Mouse (Mus musculus): ENCODE measurements around the gene Dhx15. TPM values are rescaled to one million over a fixed set of nuclear protein-coding genes. Genes with fewer than 3 reads are reported as not detected.
A peak's percentile ranks its signal among the peaks of the same experiment; 100 is the strongest.

Dhx15 gene
- polyA plus RNA-seq, 1 experiment: 89.4 TPM

DNA sequence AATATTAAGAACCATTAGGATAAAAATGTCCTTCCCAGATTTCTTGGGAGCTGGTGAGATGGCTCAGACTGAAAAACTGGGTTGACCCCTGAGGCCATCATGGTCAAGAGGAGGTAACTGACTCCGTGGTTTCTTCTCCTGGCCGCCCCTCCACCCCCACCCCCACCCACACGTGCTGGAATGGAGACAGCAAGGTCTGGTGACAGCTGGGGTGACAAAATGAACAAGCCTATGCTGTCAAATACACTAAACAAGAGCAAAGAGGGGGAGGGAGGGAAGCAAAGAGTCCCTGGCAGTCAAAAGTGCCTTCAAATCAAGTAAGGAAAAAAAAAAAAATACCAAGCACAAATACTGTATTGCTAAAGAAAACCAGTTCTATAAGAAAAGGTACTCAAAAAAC, 2.1 kb downstream of the Dhx15 start:
- H3K4me3 ChIP-seq (replicated peaks; ENCODE audit: control insufficient read depth, low read depth, low read length): no peak overlapping the region
- WGBS: 12% methylated on average over 3 of the region's 3 CpGs
- no peak for TF ChIP-seq POLR2A (IDR thresholded peaks at IDR 0.05; ENCODE audit: borderline replicate concordance, control insufficient read depth, low read depth, low read length)
- no peak for TF ChIP-seq CTCF (IDR thresholded peaks at IDR 0.05; ENCODE audit: control insufficient read depth, insufficient read depth, low read length)
- H3K27ac ChIP-seq (ENCODE audit: control insufficient read depth, insufficient read depth, low read depth, low read length, poor library complexity): no peak overlapping the region
- H3K4me1 ChIP-seq (ENCODE audit: control insufficient read depth, insufficient read depth, low read length): peaks cover 1% of the 10 kb centered on the region; the same call in 1 of the 2 replicates

DNA sequence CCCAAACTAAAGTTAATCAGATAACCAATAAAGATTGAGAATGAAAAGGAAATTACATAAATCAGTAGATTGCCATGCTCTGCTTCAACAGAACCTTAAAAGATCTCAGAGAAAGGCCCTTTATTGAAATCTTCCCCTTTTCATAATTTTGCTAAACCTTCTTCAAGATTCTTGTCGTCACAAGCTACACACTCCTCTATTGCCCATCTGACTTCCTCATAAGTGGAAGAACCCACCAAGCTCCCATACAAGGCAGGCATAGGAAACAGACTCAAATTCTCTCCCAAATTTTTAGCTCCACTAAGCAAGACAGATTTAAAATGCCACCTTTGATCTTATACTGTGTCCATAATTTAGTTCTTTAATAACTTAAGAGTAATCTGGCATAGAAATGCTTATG, 13.0 kb downstream of the Dhx15 start:
- Histone ChIP-seq H3K4me3 (replicated peaks; ENCODE audit: control insufficient read depth, low read depth, low read length) (no peak overlapping the region), H3K27ac (ENCODE audit: control insufficient read depth, insufficient read depth, low read depth, low read length, poor library complexity) (no peak overlapping the region), H3K4me1 (ENCODE audit: control insufficient read depth, insufficient read depth, low read length) (no peaks in the 10 kb centered on the region)
- 15% methylated on average over 1 of the region's 1 CpGs for WGBS
- TF ChIP-seq POLR2A (IDR thresholded peaks at IDR 0.05; ENCODE audit: borderline replicate concordance, control insufficient read depth, low read depth, low read length): no peak
- TF ChIP-seq CTCF (IDR thresholded peaks at IDR 0.05; ENCODE audit: control insufficient read depth, insufficient read depth, low read length): no peak

DNA sequence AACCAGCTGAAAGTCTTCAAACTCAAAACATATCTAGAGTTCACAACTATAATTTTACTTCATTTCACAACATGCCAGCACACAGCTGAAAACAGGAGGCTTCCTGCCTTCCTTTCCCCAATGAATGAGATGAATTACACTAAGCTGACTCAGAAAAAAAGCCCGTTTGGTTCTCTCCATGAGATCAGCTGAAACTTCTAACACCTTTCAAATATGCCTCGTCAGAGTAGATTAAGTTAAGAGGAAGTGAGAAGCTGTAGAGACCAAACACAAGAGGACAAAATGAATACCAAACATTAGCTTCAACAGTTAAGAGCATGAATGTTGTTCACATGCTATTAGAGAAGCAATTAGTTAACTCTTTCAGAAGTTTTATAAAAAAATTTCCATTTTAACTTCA, 21.8 kb downstream of the Dhx15 start:
- no peak overlapping the region for H3K27ac ChIP-seq (ENCODE audit: control insufficient read depth, insufficient read depth, low read depth, low read length, poor library complexity)
- no peaks in the 10 kb centered on the region for H3K4me1 ChIP-seq (ENCODE audit: control insufficient read depth, insufficient read depth, low read length)
- 5% methylated on average over 2 of the region's 2 CpGs for WGBS
- no peak overlapping the region for H3K4me3 ChIP-seq (replicated peaks; ENCODE audit: control insufficient read depth, low read depth, low read length)
- TF ChIP-seq POLR2A (IDR thresholded peaks at IDR 0.05; ENCODE audit: borderline replicate concordance, control insufficient read depth, low read depth, low read length) (no peak), CTCF (IDR thresholded peaks at IDR 0.05; ENCODE audit: control insufficient read depth, insufficient read depth, low read length) (no peak)

DNA sequence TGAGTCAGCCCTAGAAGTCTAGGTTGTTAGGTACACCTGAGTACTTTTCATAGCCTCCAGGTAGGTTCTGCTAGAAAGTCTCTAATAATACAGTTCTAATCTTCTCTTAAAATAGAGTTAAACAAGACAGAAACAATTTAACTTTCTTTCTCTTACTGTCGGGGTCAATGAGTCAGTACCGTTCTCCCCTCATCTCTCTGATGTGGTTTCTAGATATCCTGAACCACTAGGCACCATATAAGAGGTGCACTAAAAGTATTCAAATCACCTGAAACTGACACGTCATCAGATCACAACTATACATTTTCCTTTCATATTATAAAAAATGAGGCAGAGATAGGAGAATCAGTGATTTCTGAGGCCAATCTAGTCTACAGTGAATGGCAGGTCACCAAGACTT, 41.2 kb downstream of the Dhx15 start:
- Histone ChIP-seq H3K4me3 (replicated peaks; ENCODE audit: control insufficient read depth, low read depth, low read length) (no peak overlapping the region), H3K27ac (ENCODE audit: control insufficient read depth, insufficient read depth, low read depth, low read length, poor library complexity) (no peak overlapping the region), H3K4me1 (ENCODE audit: control insufficient read depth, insufficient read depth, low read length) (no peaks in the 10 kb centered on the region; the same call in 1 of the 2 replicates)
- TF ChIP-seq POLR2A (IDR thresholded peaks at IDR 0.05; ENCODE audit: borderline replicate concordance, control insufficient read depth, low read depth, low read length): no peak
- TF ChIP-seq CTCF (IDR thresholded peaks at IDR 0.05; ENCODE audit: control insufficient read depth, insufficient read depth, low read length): no peak
- WGBS: 43% methylated on average over 3 of the region's 3 CpGs

DNA sequence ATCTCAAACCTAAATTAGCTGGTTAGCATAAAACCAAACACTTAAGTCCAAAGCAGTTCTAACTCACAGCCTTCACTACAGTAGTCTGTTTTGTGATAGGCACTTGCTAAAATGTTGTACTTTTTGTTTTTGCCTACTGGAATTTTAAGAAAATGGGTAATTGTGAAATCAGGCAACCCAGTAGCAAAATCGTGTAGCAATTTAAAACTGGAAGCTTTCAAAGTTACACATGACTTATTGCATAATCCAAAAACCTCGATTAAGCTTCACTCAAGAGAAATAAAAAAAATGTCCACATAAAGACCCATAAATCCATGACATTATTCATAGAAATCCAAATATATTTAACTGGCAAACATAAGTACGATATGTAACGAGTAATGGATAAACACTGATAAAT, 43.2 kb downstream of the Dhx15 start:
- Histone ChIP-seq H3K27ac (ENCODE audit: control insufficient read depth, insufficient read depth, low read depth, low read length, poor library complexity) (no peak overlapping the region), H3K4me3 (replicated peaks; ENCODE audit: control insufficient read depth, low read depth, low read length) (no peak overlapping the region), H3K4me1 (ENCODE audit: control insufficient read depth, insufficient read depth, low read length) (peaks cover under 1% of the 10 kb centered on the region; the same call in 1 of the 2 replicates)
- WGBS: 46% methylated on average over 4 of the region's 4 CpGs
- no peak for TF ChIP-seq CTCF (IDR thresholded peaks at IDR 0.05; ENCODE audit: control insufficient read depth, insufficient read depth, low read length)
- TF ChIP-seq POLR2A (IDR thresholded peaks at IDR 0.05; ENCODE audit: borderline replicate concordance, control insufficient read depth, low read depth, low read length): no peak

DNA sequence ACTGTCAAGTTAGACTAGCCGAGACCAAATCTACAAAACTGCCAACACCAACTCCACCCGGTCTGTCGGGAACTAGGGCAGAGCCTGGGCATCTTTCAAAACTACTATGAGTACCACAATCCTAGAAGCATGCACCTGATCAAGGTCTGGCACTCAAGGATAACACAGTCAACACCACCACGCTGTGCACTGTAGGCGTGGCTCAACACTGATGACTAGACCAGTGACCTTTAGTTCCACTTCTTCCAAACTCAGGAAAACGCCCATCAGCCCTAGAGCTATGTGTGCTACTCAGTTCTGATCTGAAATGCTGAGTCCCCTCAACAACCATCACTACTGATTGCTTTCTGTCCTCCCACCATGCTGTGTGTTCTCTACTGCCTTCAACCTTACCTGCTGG, 44.6 kb downstream of the Dhx15 start:
- WGBS: 63% methylated on average over 6 of the region's 6 CpGs
- H3K4me1 ChIP-seq (ENCODE audit: control insufficient read depth, insufficient read depth, low read length): peaks cover 4% of the 10 kb centered on the region
- no peak overlapping the region for H3K27ac ChIP-seq (ENCODE audit: control insufficient read depth, insufficient read depth, low read depth, low read length, poor library complexity)
- no peak overlapping the region for H3K4me3 ChIP-seq (replicated peaks; ENCODE audit: control insufficient read depth, low read depth, low read length)
- TF ChIP-seq CTCF (IDR thresholded peaks at IDR 0.05; ENCODE audit: control insufficient read depth, insufficient read depth, low read length): no peak
- no peak for TF ChIP-seq POLR2A (IDR thresholded peaks at IDR 0.05; ENCODE audit: borderline replicate concordance, control insufficient read depth, low read depth, low read length)

DNA sequence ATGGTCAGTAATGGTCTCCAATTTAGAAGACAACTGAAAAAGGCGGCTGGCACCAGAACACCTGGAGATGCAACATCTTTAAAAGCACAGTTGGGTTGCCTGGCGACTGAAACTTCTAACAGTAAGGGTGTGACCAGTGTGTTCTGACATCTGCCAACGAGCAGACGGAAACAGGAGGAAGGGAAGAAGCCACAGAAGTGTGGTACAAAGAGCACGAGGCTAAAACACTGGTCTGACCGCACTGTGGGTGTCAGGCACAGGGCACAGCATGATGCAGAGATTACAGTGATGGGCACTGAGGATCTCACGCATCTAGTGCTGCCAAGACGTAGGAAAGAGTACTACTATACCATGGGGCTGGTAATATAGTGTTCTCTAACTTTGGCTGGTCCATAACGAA, 48.4 kb downstream of the Dhx15 start:
- WGBS: 16% methylated on average over 9 of the region's 9 CpGs
- 0 out of 2 replicates have a peak overlapping the region, but pooled peaks have one; percentile 10 for H3K27ac ChIP-seq (ENCODE audit: control insufficient read depth, insufficient read depth, low read depth, low read length, poor library complexity)
- H3K4me1 ChIP-seq (ENCODE audit: control insufficient read depth, insufficient read depth, low read length): peaks cover 8% of the 10 kb centered on the region

DNA sequence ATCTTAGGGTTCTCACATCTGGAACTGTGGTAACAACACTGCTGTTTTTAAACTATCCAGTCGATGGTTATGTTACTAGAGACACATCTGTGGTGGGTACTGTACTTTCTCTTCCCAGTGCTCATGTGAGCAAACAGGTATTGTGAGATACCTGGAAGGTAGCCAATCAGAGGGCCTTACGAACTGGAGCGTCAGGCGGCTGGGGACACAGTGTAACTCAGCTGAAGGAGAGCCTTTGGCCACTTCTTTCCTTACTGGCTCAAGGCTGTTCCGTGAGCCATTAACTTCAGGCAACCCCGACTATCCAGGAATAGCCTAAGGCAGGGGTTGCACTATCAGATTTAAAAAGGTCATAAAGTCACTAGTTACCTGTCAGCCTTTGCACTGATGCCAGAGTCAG, 51.5 kb downstream of the Dhx15 start:
- 74% methylated on average over 6 of the region's 6 CpGs for WGBS
- Histone ChIP-seq H3K4me1 (ENCODE audit: control insufficient read depth, insufficient read depth, low read length) (peaks cover 8% of the 10 kb centered on the region), H3K27ac (ENCODE audit: control insufficient read depth, insufficient read depth, low read depth, low read length, poor library complexity) (no peak overlapping the region), H3K4me3 (replicated peaks; ENCODE audit: control insufficient read depth, low read depth, low read length) (no peak overlapping the region)
- no peak for TF ChIP-seq CTCF (IDR thresholded peaks at IDR 0.05; ENCODE audit: control insufficient read depth, insufficient read depth, low read length)
- no peak for TF ChIP-seq POLR2A (IDR thresholded peaks at IDR 0.05; ENCODE audit: borderline replicate concordance, control insufficient read depth, low read depth, low read length)

More for the DNA sequence above, 48.4 kb downstream of the Dhx15 start:
- TF ChIP-seq POLR2A (IDR thresholded peaks at IDR 0.05; ENCODE audit: borderline replicate concordance, control insufficient read depth, low read depth, low read length) (no peak), CTCF (IDR thresholded peaks at IDR 0.05; ENCODE audit: control insufficient read depth, insufficient read depth, low read length) (no peak)
- H3K4me3 ChIP-seq (replicated peaks; ENCODE audit: control insufficient read depth, low read depth, low read length): no peak overlapping the region

DNA sequence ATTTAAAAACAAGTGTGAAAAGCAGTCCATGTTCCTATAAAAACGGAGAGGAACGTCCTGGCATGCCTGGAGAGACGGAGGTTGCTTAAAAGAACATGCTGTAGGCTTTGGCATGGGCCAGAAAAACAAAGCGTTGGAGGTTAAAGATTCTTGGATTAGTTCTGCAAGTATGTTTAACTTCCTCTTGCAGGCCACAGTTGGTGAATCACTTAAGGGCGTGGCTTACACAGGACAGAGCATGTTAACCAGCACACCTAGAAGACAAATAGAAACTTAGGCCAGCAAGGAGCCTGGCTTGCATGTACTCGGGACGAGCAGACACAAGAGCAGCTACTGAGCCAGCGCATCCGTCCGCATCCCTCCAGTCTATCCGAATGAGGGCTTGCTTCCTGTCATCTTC, 52.2 kb downstream of the Dhx15 start:
- Histone ChIP-seq H3K4me1 (ENCODE audit: control insufficient read depth, insufficient read depth, low read length) (peaks cover 8% of the 10 kb centered on the region), H3K4me3 (replicated peaks; ENCODE audit: control insufficient read depth, low read depth, low read length) (no peak overlapping the region), H3K27ac (ENCODE audit: control insufficient read depth, insufficient read depth, low read depth, low read length, poor library complexity) (no peak overlapping the region)
- 33% methylated on average over 11 of the region's 11 CpGs for WGBS
- no peak for TF ChIP-seq CTCF (IDR thresholded peaks at IDR 0.05; ENCODE audit: control insufficient read depth, insufficient read depth, low read length)
- TF ChIP-seq POLR2A (IDR thresholded peaks at IDR 0.05; ENCODE audit: borderline replicate concordance, control insufficient read depth, low read depth, low read length): no peak
